Mouse (Mus musculus) bone marrow, adult 2 months (tissue): ENCODE data around the gene Slc25a11.

Source experiments
- CTCF ChIP-seq: fragments of 200-500 bp; IDR thresholded peaks from 2 replicates; pipeline ENCODE4 v1.5.1; 2011; ENCODE audit warnings: low read length, control low read depth; ENCODE audit not compliant: control insufficient read depth, insufficient read depth
- POLR2A ChIP-seq: fragments of 200-500 bp; IDR thresholded peaks from 2 replicates; pipeline ENCODE4 v1.6.1; 2011; ENCODE audit warnings: low read depth, mild to moderate bottlenecking, control low read depth, low read length, borderline replicate concordance; ENCODE audit not compliant: control insufficient read depth

GRCm38 (mm10) chr11:70596094-70596493, 51.2 kb downstream of the Slc25a11 start:
- TF ChIP-seq POLR2A, result no peak
- TF ChIP-seq CTCF, result no peak
